Mouse (Mus musculus) heart, embryonic 15.5 days (tissue): ENCODE data around the gene Tsku. TPM values are rescaled to one million over a fixed set of nuclear protein-coding genes. Genes with fewer than 3 reads are reported as not detected.

Source experiments
- ATAC-seq: fragments of 200-750 bp; cut with Nextera tagmentation; replicated peaks from 2 replicates; pipeline ENCODE4 v1.8.0; 2017; ENCODE audit warnings: low read depth, moderate TSS enrichment; ENCODE audit not compliant: insufficient number of reproducible peaks, insufficient read depth, low FRiP score
- H3K27ac ChIP-seq: fragments of 300-500 bp; sonication (generic); 2 replicates; pipeline ENCODE4 v1.5.1; 2015; ENCODE audit warnings: mild to moderate bottlenecking, inconsistent platforms
- H3K27me3 ChIP-seq: fragments of 300-500 bp; sonication (generic); 2 replicates; pipeline ENCODE4 v1.6.1; 2015; ENCODE audit warnings: inconsistent platforms
- H3K36me3 ChIP-seq: fragments of 300-500 bp; sonication (generic); 2 replicates; pipeline ENCODE4 v1.6.1; 2015; ENCODE audit warnings: mild to moderate bottlenecking, inconsistent platforms
- H3K4me1 ChIP-seq: fragments of 300-500 bp; sonication (generic); replicated peaks from 2 replicates; pipeline ENCODE4 v1.6.1; 2015; ENCODE audit warnings: inconsistent platforms
- H3K4me2 ChIP-seq: fragments of 300-500 bp; sonication (generic); 2 replicates; pipeline ENCODE4 v1.6.1; 2015; ENCODE audit warnings: inconsistent platforms, mild to moderate bottlenecking, moderate library complexity
- H3K4me3 ChIP-seq: fragments of 300-500 bp; sonication (generic); 2 replicates; pipeline ENCODE4 v1.5.1; 2015; ENCODE audit warnings: mild to moderate bottlenecking, inconsistent platforms
- H3K9ac ChIP-seq: fragments of 300-500 bp; sonication (generic); 2 replicates; pipeline ENCODE4 v1.6.1; 2015; ENCODE audit warnings: mild to moderate bottlenecking, inconsistent platforms
- H3K9me3 ChIP-seq: fragments of 300-500 bp; sonication (generic); replicated peaks from 2 replicates; pipeline ENCODE4 v1.6.1; 2016; ENCODE audit warnings: inconsistent platforms
- WGBS: fragments of 180-500 bp; shearing (Covaris S2); methylation state at CpG from one replicate; pipeline ENCODE4 v1.1.7; 2015; ENCODE audit warnings: mixed read lengths; 5-methylcytosine and 5-hydroxymethylcytosine counted together
- polyA plus RNA-seq: library from polyadenylated mRNA; unstranded; fragments of >200 nt; fragmentation: Nextera tagmentation; extraction: Ambion mirVana; gene quantifications from 2 replicates; pipeline ENCODE4 v1.2.1, GENCODE M21; 2015

The Tsku gene
- polyA plus RNA-seq, 1 experiment from 2014 or later: 4.6 TPM

GRCm38 (mm10) chr7:98383337-98383736, 22.2 kb upstream of the Tsku start:
- H3K4me1 ChIP-seq: peaks cover 23% of the 10 kb centered on the region
- H3K9me3 ChIP-seq: no peaks in the 10 kb centered on the region
- H3K4me3 ChIP-seq: no peak overlapping the region
- WGBS: 24% methylated on average over 4 of the region's 4 CpGs
- no peaks in the 10 kb centered on the region for H3K27me3 ChIP-seq
- H3K9ac ChIP-seq: no peak overlapping the region
- H3K27ac ChIP-seq: no peak overlapping the region; the same call in 1 of the 2 replicates
- no peaks in the 10 kb centered on the region for H3K36me3 ChIP-seq
- peak overlapping the region; percentile 9; the same call in 1 of the 2 replicates for H3K4me2 ChIP-seq
- ATAC-seq: peak; percentile 55; the same call in 1 of the 2 replicates

GRCm38 (mm10) chr7:98382784-98383183, 21.7 kb upstream of the Tsku start:
- Histone ChIP-seq H3K4me3 (no peak overlapping the region), H3K9me3 (no peaks in the 10 kb centered on the region), H3K27ac (no peak overlapping the region; the same call in 1 of the 2 replicates), H3K27me3 (no peaks in the 10 kb centered on the region), H3K36me3 (no peaks in the 10 kb centered on the region), H3K9ac (no peak overlapping the region), H3K4me2 (peak overlapping the region; percentile 9; the same call in 1 of the 2 replicates), H3K4me1 (peaks cover 23% of the 10 kb centered on the region)
- 41% methylated on average over 6 of the region's 6 CpGs for WGBS
- ATAC-seq: no peak

- WGBS: 74% methylated on average over 6 of the region's 6 CpGs
- Histone ChIP-seq H3K27ac (no peak overlapping the region), H3K36me3 (no peaks in the 10 kb centered on the region), H3K9ac (no peak overlapping the region), H3K9me3 (no peaks in the 10 kb centered on the region), H3K4me1 (peaks cover 23% of the 10 kb centered on the region), H3K4me3 (no peak overlapping the region), H3K4me2 (no peak overlapping the region), H3K27me3 (no peaks in the 10 kb centered on the region)
- ATAC-seq: no peak
Measured at GRCm38 (mm10) chr7:98380224-98380925, 19.2 kb upstream of the Tsku start.

GRCm38 (mm10) chr7:98379232-98379631, 18.1 kb upstream of the Tsku start:
- Histone ChIP-seq H3K4me1 (peaks cover 23% of the 10 kb centered on the region), H3K27ac (no peak overlapping the region), H3K27me3 (no peaks in the 10 kb centered on the region), H3K36me3 (no peaks in the 10 kb centered on the region), H3K9ac (no peak overlapping the region), H3K9me3 (no peaks in the 10 kb centered on the region), H3K4me3 (no peak overlapping the region), H3K4me2 (no peak overlapping the region)
- WGBS: 44% methylated on average over 4 of the region's 4 CpGs
- no peak for ATAC-seq

GRCm38 (mm10) chr7:98377257-98377656, 16.1 kb upstream of the Tsku start:
- no peaks in the 10 kb centered on the region for H3K27me3 ChIP-seq
- no peak overlapping the region for H3K27ac ChIP-seq
- 0 out of 2 replicates have a peak, but pooled peaks cover 4% of the 10 kb centered on the region for H3K4me1 ChIP-seq
- no peaks in the 10 kb centered on the region for H3K9me3 ChIP-seq
- no peak overlapping the region for H3K9ac ChIP-seq
- no peaks in the 10 kb centered on the region for H3K36me3 ChIP-seq
- H3K4me3 ChIP-seq: no peak overlapping the region
- ATAC-seq: no peak
- 68% methylated on average over 5 of the region's 5 CpGs for WGBS
- no peak overlapping the region for H3K4me2 ChIP-seq

GRCm38 (mm10) chr7:98371161-98371560, 10.0 kb upstream of the Tsku start:
- Histone ChIP-seq H3K4me2 (no peak overlapping the region), H3K4me1 (0 out of 2 replicates have a peak, but pooled peaks cover 2% of the 10 kb centered on the region), H3K27me3 (no peaks in the 10 kb centered on the region), H3K9ac (no peak overlapping the region), H3K9me3 (no peaks in the 10 kb centered on the region), H3K4me3 (no peak overlapping the region), H3K36me3 (no peaks in the 10 kb centered on the region), H3K27ac (no peak overlapping the region)
- 42% methylated on average over 4 of the region's 4 CpGs for WGBS
- ATAC-seq: no peak

- ATAC-seq: no peak
- no peaks in the 10 kb centered on the region for H3K9me3 ChIP-seq
- H3K27ac ChIP-seq: no peak overlapping the region
- no peaks in the 10 kb centered on the region for H3K27me3 ChIP-seq
- H3K36me3 ChIP-seq: no peaks in the 10 kb centered on the region
- 0 out of 2 replicates have a peak, but pooled peaks cover 2% of the 10 kb centered on the region for H3K4me1 ChIP-seq
- no peak overlapping the region for H3K4me3 ChIP-seq
- H3K4me2 ChIP-seq: no peak overlapping the region
- WGBS: 62% methylated on average over 10 of the region's 10 CpGs
- H3K9ac ChIP-seq: no peak overlapping the region
Measured at GRCm38 (mm10) chr7:98369762-98370369, 8.7 kb upstream of the Tsku start.

- Histone ChIP-seq H3K9me3 (no peaks in the 10 kb centered on the region), H3K4me1 (peaks cover 27% of the 10 kb centered on the region), H3K36me3 (no peaks in the 10 kb centered on the region), H3K4me2 (peak overlapping the region; percentile 97), H3K9ac (0 out of 2 replicates have a peak overlapping the region, but pooled peaks have one; percentile 75), H3K27ac (peak overlapping the region; percentile 86), H3K27me3 (no peaks in the 10 kb centered on the region), H3K4me3 (peak overlapping the region; percentile 92)
- 33% methylated on average over 2 of the region's 2 CpGs for WGBS
- ATAC-seq: no peak
Measured at GRCm38 (mm10) chr7:98361662-98362061, 534 bp upstream of the Tsku start.

GRCm38 (mm10) chr7:98360621-98360990, 522 bp downstream of the Tsku start:
- under 1% methylated on average over 20 of the region's 20 CpGs for WGBS
- peak overlapping the region; percentile 97 for H3K4me2 ChIP-seq
- no peak for ATAC-seq
- peak overlapping the region; percentile 86 for H3K27ac ChIP-seq
- H3K4me1 ChIP-seq: peaks cover 29% of the 10 kb centered on the region
- no peaks in the 10 kb centered on the region for H3K9me3 ChIP-seq
- H3K36me3 ChIP-seq: no peaks in the 10 kb centered on the region
- no peaks in the 10 kb centered on the region for H3K27me3 ChIP-seq
- peak overlapping the region; percentile 92 for H3K4me3 ChIP-seq
- H3K9ac ChIP-seq: peak overlapping the region; percentile 75

- WGBS: under 1% methylated on average over 33 of the region's 33 CpGs
- peak overlapping the region; percentile 97 for H3K4me2 ChIP-seq
- peak overlapping the region; percentile 92 for H3K4me3 ChIP-seq
- H3K27ac ChIP-seq: peak overlapping the region; percentile 86
- peak overlapping the region; percentile 75 for H3K9ac ChIP-seq
- H3K9me3 ChIP-seq: no peaks in the 10 kb centered on the region
- peak; percentile 65 for ATAC-seq
- H3K4me1 ChIP-seq: peaks cover 30% of the 10 kb centered on the region
- H3K36me3 ChIP-seq: no peaks in the 10 kb centered on the region
- no peaks in the 10 kb centered on the region for H3K27me3 ChIP-seq
Measured at GRCm38 (mm10) chr7:98359951-98360620, 1.0 kb downstream of the Tsku start.

GRCm38 (mm10) chr7:98358016-98358415, 3.1 kb downstream of the Tsku start:
- Histone ChIP-seq H3K27ac (no peak overlapping the region), H3K4me2 (no peak overlapping the region), H3K9ac (no peak overlapping the region), H3K4me3 (no peak overlapping the region), H3K9me3 (no peaks in the 10 kb centered on the region), H3K27me3 (no peaks in the 10 kb centered on the region), H3K36me3 (no peaks in the 10 kb centered on the region), H3K4me1 (peaks cover 39% of the 10 kb centered on the region)
- 77% methylated on average over 1 of the region's 1 CpGs for WGBS
- no peak for ATAC-seq
